Mouse (Mus musculus): ENCODE results near the gene Creb3l2. TPM values are rescaled to one million over a fixed set of nuclear protein-coding genes. Genes with fewer than 3 reads are reported as not detected.

The Creb3l2 gene
- polyA plus RNA-seq (2012; rRNA removed; ENCODE audit: low replicate concordance) = 19.1 and 28.0 TPM in 2 replicates

DNA sequence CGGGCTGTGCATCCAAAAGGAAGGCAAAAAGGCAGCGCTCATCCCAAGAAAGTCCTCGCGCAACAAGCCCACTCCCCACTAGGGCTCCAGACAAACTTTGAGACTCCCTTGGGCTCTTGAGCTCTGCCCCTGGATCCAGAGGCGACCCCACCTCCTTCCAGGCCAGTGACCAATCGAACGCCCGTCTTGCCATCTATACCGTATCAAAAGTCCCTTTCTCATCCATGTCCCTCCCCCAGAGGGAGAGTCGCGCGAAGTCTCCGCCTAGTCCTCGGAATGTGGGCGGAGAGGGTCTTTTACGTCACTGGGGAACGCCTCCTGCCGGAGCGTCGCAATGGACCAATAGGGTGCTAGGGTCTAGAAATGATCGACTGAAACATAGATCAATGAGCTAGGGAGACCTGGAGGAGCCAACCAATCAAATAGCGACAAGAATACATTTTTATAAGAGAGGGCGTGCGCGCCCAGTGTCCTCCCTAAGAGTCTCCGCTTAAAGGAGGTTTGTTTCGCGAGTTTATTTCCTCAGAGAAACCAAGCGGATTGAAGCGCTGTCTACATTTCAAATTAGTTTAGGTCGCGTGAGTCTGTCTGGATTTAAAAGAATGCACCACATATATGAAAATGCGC lies at the start of gene Creb3l2:
Gene Creb3l2, minus strand, starts transcription at position 106 of the 627 bp plus-strand sequence.

GRCm38 (mm10) chr6:37299562-37300390 lies 142.2 kb downstream of the Creb3l2 start, which contains the start of gene Dgki:
Gene Dgki, minus strand, starts transcription at chr6:37300184.

Other genes starting within 250 kb of the Creb3l2 start
- gene Dgki, start 142.0 kb downstream of the Creb3l2 start, polyA plus RNA-seq (2012; rRNA removed; ENCODE audit: low replicate concordance) = 0.10 and 1.7 TPM in 2 replicates
- not detected in 2 replicates for gene Akr1d1, start 88.0 kb upstream of the Creb3l2 start, polyA plus RNA-seq (2012; rRNA removed; ENCODE audit: low replicate concordance)

All from subcutaneous adipose tissue, adult 2 months (tissue).